Comparison of ENCODE assay signal across 32 mouse cellular contexts in the genomic region with DNA sequence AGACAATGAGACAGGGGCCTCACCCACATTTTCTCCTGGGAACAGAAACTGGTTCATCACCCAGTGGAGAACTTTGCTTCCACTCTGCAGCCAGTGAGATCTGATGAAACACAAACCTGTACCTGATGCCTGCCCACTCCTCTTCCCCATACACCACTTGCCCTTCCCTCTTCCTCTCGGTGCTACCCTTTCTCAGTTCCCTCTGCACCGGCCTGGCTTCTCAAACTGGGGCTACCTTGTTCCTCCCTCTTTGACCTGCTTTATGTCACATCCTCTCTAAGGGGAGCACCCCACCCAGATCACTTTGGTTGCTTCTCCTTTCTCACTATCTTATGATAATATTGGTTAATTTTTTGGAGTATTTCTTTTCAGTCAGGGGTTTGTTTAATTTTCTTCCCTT. TPM values are rescaled to one million over a fixed set of nuclear protein-coding genes. Genes with fewer than 3 reads are reported as not detected.
DNase-seq lines count a peak whose midpoint lies in the region; ATAC-seq and TF ChIP-seq lines count a peak whose summit lies in the region.
"Had no signal": no experiment of that assay in that cellular context is flagged by ENCODE, and none has a peak within 500 bp of the region (broad histone marks: within the 10 kb centered on the region; RNA-seq: fewer than 3 reads in every experiment).

No protein-coding gene starts in this region.

- ATAC-seq in lung, postnatal 0 days = no peak
- ATAC-seq in granulocyte monocyte progenitor cell, adult 5-6 weeks (replicated peaks; ENCODE audit: poor library complexity, severe bottlenecking) = peak; percentile 92
- ATAC-seq: CD4-positive, CD25-positive, alpha-beta regulatory T cell, adult 4 months; Patski had no signal

- no peak overlapping the region for H3K4me3 ChIP-seq in cerebellum, adult 2 months (replicated peaks; ENCODE audit: insufficient read depth, low read depth, low read length)
- H3K4me3 ChIP-seq in lung, postnatal 0 days (ENCODE audit: low read depth, low read length) = no peak overlapping the region
- H3K4me3 ChIP-seq: embryonic facial prominence, embryonic 13.5 days; erythroblast, embryonic 14.5 days; forebrain, embryonic 12.5 days; heart, adult 2 months; heart, embryonic 15.5 days; hindbrain, embryonic 13.5 days; limb, embryonic 15.5 days; midbrain, embryonic 12.5 days had no signal

- no peak for DNase-seq in cerebellum, adult 2 months
- DNase-seq in cerebellum, postnatal 4 days (ENCODE audit: low spot score in 2 of 2) = no peak
- DNase-seq in lung, adult 18-20 months = peak; percentile 14
- no peak for DNase-seq in lung, postnatal 0 days (ENCODE audit: low spot score)
- peak; percentile 56 for DNase-seq in splenic B cell, adult 2 months (ENCODE audit: low read depth, low spot score)
- DNase-seq in Muller cell, postnatal 12 days (ENCODE audit: inconsistent ontology term) = no peak
- DNase-seq: adrenal gland, adult 2 months; cerebellum, adult 11-12 months; cerebellum, postnatal 14 days; embryo, embryonic 11 days; gastrocnemius, postnatal 10 days; heart, adult 2 months; heart, postnatal 36 days; kidney, adult 11 months; left cerebral cortex, postnatal 4 days; lung, adult 2 months; lung, postnatal 4 days; right cerebral cortex, postnatal 14 days; thymus, adult 18-20 months; thymus, postnatal 36 days had no signal

- 0 out of 2 replicates have a peak overlapping the region, but pooled peaks have one; percentile 13 for H3K27ac ChIP-seq in cerebellum, adult 2 months (ENCODE audit: insufficient read depth, low read length)
- no peak overlapping the region for H3K27ac ChIP-seq in lung, postnatal 0 days (ENCODE audit: low read length)
- H3K27ac ChIP-seq: embryonic facial prominence, embryonic 13.5 days; forebrain, embryonic 12.5 days; heart, adult 2 months; heart, embryonic 15.5 days; hindbrain, embryonic 13.5 days; limb, embryonic 15.5 days; midbrain, embryonic 12.5 days had no signal

- peaks cover 6% of the 10 kb centered on the region for H3K4me1 ChIP-seq in cerebellum, adult 2 months (ENCODE audit: control insufficient read depth, insufficient read depth, low read length)
- H3K4me1 ChIP-seq in lung, postnatal 0 days (ENCODE audit: insufficient read depth, low read depth, low read length) = no peaks in the 10 kb centered on the region
- H3K4me1 ChIP-seq: embryonic facial prominence, embryonic 13.5 days; forebrain, embryonic 12.5 days; hindbrain, embryonic 13.5 days; limb, embryonic 15.5 days; midbrain, embryonic 12.5 days had no signal

- WGBS in cerebellum, adult 2 months = 79% methylated on average over 2 of the region's 2 CpGs
- WGBS in lung, postnatal 0 days = 75% methylated on average over 2 of the region's 2 CpGs

- H3K36me3 ChIP-seq in lung, postnatal 0 days (ENCODE audit: insufficient read depth, low read length) = no peaks in the 10 kb centered on the region
- H3K36me3 ChIP-seq in splenic B cell, adult 2 months (ENCODE audit: control insufficient read depth, insufficient read depth, low read length, poor library complexity, severe bottlenecking) = no peaks in the 10 kb centered on the region
- H3K36me3 ChIP-seq: embryonic facial prominence, embryonic 13.5 days; forebrain, embryonic 12.5 days; heart, embryonic 15.5 days; hindbrain, embryonic 13.5 days; limb, embryonic 15.5 days; midbrain, embryonic 12.5 days had no signal

- no peak for TF ChIP-seq POLR2A in cerebellum, adult 2 months (IDR thresholded peaks at IDR 0.05; ENCODE audit: borderline replicate concordance, insufficient read depth, low read length)

- H3K9me3 ChIP-seq in lung, postnatal 0 days (ENCODE audit: low read length) = no peaks in the 10 kb centered on the region
- H3K9me3 ChIP-seq: embryonic facial prominence, embryonic 13.5 days; forebrain, embryonic 12.5 days; heart, embryonic 15.5 days; hindbrain, embryonic 13.5 days; limb, embryonic 15.5 days; midbrain, embryonic 12.5 days had no signal

- TF ChIP-seq EP300 in lung, postnatal 0 days (IDR thresholded peaks at IDR 0.05) = no peak

- no peak for TF ChIP-seq CTCF in cerebellum, adult 2 months (IDR thresholded peaks at IDR 0.05; ENCODE audit: borderline replicate concordance, insufficient read depth, low read depth, low read length)
- no peak for TF ChIP-seq CTCF in lung, postnatal 0 days (IDR thresholded peaks at IDR 0.05)

- no peak overlapping the region for H3K9ac ChIP-seq in lung, postnatal 0 days (replicated peaks; ENCODE audit: low read depth)
- H3K9ac ChIP-seq: embryonic facial prominence, embryonic 13.5 days; forebrain, embryonic 12.5 days; heart, embryonic 15.5 days; hindbrain, embryonic 13.5 days; limb, embryonic 15.5 days; midbrain, embryonic 12.5 days had no signal

- H3K27me3 ChIP-seq in cerebellum, adult 2 months (ENCODE audit: control insufficient read depth, insufficient read depth, low read length) = no peaks in the 10 kb centered on the region
- no peaks in the 10 kb centered on the region for H3K27me3 ChIP-seq in lung, postnatal 0 days (replicated peaks; ENCODE audit: insufficient read depth, low read length)
- no peaks in the 10 kb centered on the region for H3K27me3 ChIP-seq in splenic B cell, adult 2 months (ENCODE audit: control insufficient read depth, insufficient read depth, low read length, poor library complexity, severe bottlenecking)
- H3K27me3 ChIP-seq: embryonic facial prominence, embryonic 13.5 days; forebrain, embryonic 12.5 days; heart, embryonic 15.5 days; hindbrain, embryonic 13.5 days; limb, embryonic 15.5 days; midbrain, embryonic 12.5 days; Patski had no signal

- H3K4me2 ChIP-seq in lung, postnatal 0 days (replicated peaks; ENCODE audit: low read depth, low read length) = no peak overlapping the region
- H3K4me2 ChIP-seq: embryonic facial prominence, embryonic 13.5 days; forebrain, embryonic 12.5 days; heart, embryonic 15.5 days; hindbrain, embryonic 13.5 days; limb, embryonic 15.5 days; midbrain, embryonic 12.5 days had no signal

RNA-seq across cellular contexts. Expression of a gene that starts 23.0 kb away (rescaled TPM):
- 31.9 and 34.6 TPM in 2 replicates for polyA plus RNA-seq in cerebellum, adult 2 months (2012; rRNA removed)
- 11.2 and 14.8 TPM in 2 replicates for polyA plus RNA-seq in lung, postnatal 0 days (2015; fragmentation: Nextera tagmentation; extraction: Ambion mirVana)
- total RNA-seq in granulocyte monocyte progenitor cell, adult 5-6 weeks (2014; fragmentation: Nextera tagmentation) = 1.1 TPM in 1 of 2 replicates, not detected in the other
- 0.13 and 0.15 TPM in 2 replicates for total RNA-seq in granulocyte monocyte progenitor cell, adult 5-6 weeks (2017)

RNA-seq across cellular contexts. Expression of a gene that starts 56.4 kb away (rescaled TPM):
- polyA plus RNA-seq in cerebellum, adult 2 months (2012; rRNA removed) = 79.8 and 85.0 TPM in 2 replicates
- polyA plus RNA-seq in lung, postnatal 0 days (2015; fragmentation: Nextera tagmentation; extraction: Ambion mirVana) = 12.2 and 13.5 TPM in 2 replicates
- 24.1 and 24.9 TPM in 2 replicates for total RNA-seq in granulocyte monocyte progenitor cell, adult 5-6 weeks (2014; fragmentation: Nextera tagmentation)
- 6.9 and 20.8 TPM in 2 replicates for total RNA-seq in granulocyte monocyte progenitor cell, adult 5-6 weeks (2017)

RNA-seq across cellular contexts. Expression of a gene that starts 56.8 kb away (rescaled TPM):
- polyA plus RNA-seq in cerebellum, adult 2 months (2012; rRNA removed) = not detected in 2 replicates
- polyA plus RNA-seq in lung, postnatal 0 days (2015; fragmentation: Nextera tagmentation; extraction: Ambion mirVana) = 0.21 and 0.25 TPM in 2 replicates
- total RNA-seq in granulocyte monocyte progenitor cell, adult 5-6 weeks (2014; fragmentation: Nextera tagmentation) = not detected in 2 replicates
- total RNA-seq in granulocyte monocyte progenitor cell, adult 5-6 weeks (2017) = not detected in 2 replicates
- total RNA-seq: adrenal gland, adult 2 months; gastrocnemius, postnatal 10 days; heart, adult 2 months; heart, postnatal 36 days; layer of hippocampus, postnatal 10 days; left cerebral cortex, adult 8-10 months; left cerebral cortex, postnatal 4 days had no signal
- polyA plus RNA-seq: adrenal gland, adult 2 months; CD4-positive, CD25-positive, alpha-beta regulatory T cell, adult 4 months; erythroblast, embryonic 14.5 days; forebrain, embryonic 12.5 days; heart, adult 2 months; hindbrain, embryonic 13.5 days; lung, adult 2 months; midbrain, embryonic 12.5 days had no signal

Comparison
In these comparisons a context has a peak if more than half of its experiments do, and no peak if none do; other contexts are left out.
1. DNase-seq: peak in lung, adult 18-20 months (2 of 2) and splenic B cell, adult 2 months (single experiment); none in cerebellum, adult 2 months (0 of 2), cerebellum, postnatal 4 days (0 of 2), lung, postnatal 0 days (single experiment) and Muller cell, postnatal 12 days (single experiment).